Mouse (Mus musculus): ENCODE data around the gene Des.

Gene Des

DNA sequence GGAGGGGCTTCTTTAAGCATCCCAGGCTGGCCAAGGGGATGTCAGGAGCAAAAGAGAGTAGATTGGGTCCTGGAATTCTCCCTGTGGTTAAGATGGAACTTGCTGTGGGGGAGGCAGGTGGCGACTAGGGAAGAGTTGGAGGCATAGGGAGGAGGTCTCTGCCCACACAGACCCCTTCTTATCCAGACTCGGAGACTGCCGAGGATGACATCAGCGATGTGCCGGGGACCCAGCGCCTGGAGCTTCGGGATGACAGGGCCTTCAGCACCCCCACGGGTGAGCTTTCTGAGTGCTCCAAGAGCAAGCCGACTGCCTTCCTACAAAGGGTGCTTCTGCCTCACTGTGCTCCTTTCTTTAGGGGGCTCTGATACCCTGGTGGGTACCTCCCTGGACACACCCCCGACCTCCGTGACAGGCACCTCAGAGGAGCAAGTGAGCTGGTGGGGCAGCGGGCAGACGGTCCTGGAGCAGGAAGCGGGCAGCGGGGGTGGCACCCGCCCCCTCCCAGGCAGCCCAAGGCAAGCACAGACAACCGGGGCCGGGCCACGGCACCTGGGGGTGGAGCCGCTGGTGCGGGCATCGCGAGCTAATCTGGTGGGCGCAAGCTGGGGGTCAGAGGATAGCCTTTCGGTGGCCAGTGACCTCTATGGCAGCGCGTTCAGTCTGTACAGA is 24.5 kb downstream of the Des start:
- DNase-seq (ENCODE audit: low spot score in 2 of 2) = no peak

- DNase-seq (ENCODE audit: low spot score in 2 of 2) = no peak
These were observed 25.1 kb downstream of the Des start for GRCm38 (mm10) chr1:75385142-75385730.

DNA sequence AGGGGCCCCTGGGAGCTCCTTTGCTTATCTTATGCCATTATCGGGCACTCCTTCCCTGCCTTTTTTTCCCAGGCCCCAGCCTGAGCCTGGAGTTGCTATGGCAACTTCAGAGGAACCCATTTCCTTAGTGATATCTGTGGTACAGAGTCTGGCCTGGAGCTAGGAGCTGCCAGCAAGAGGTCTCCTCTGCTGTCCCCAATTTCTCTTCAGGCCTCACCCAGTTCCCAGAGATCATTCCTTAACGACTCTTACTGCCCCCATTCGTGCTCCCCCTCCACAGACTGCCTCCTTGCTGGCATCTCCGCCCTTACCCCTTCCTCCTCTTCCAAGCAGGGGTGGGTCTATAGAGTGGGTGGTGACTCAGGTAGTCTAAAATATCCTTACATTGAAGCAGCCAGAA is 26.0 kb downstream of the Des start:
- DNase-seq (ENCODE audit: low spot score in 2 of 2) = no peak

- no peak for DNase-seq (ENCODE audit: low spot score in 2 of 2)
These were observed 27.4 kb downstream of the Des start for GRCm38 (mm10) chr1:75387469-75387928.

GRCm38 (mm10) chr1:75387929-75388897 is 28.1 kb downstream of the Des start:
- no peak for DNase-seq (ENCODE audit: low spot score in 2 of 2)

GRCm38 (mm10) chr1:75388898-75389515 is 28.9 kb downstream of the Des start:
- DNase-seq (ENCODE audit: low spot score in 2 of 2) = no peak

DNA sequence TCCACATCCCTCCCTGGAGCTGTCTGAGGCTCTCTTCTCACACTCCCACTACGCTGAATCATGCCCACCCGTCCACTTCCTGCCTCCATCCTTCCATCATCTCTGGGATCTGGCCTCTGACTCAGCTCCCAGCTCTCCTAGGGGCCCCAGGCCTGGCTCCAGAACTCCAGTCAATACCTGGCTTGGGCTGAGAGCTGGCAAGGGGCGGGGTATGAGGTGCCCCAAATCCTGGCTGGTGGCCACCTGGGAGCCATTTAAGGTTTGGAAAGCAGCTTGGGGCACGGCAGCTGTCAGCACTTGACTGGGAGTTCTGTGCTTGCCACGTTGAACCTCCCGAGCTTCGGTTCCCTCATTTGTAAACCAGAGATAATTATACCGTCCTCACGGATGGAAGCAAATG is 33.0 kb downstream of the Des start:
- DNase-seq (ENCODE audit: low spot score in 2 of 2) = no peak

DNA sequence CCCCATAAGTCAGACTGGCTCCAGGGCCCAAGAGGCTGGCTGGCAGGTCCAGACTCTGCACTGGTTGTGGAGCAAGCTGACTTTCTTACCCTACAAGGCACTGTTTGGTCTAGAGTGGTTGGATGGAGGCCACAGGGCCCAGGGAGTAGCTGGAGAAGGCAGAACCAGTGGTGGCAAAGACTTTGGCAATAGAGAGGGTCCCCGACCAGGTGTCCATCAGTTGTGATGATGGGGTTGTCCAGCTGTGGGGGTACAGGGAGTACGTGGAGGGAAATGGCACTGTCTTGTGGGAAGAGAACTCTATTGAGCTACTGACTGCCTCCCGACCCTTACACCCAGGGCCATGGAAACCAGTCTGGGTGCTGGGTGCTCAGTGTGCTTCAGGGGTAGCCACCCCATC is 33.7 kb downstream of the Des start:
- DNase-seq (ENCODE audit: low spot score in 2 of 2) = no peak

- DNase-seq (ENCODE audit: low spot score in 2 of 2) = peak; percentile 27 to 28
These were observed 38.8 kb downstream of the Des start for GRCm38 (mm10) chr1:75398761-75399402.

DNA sequence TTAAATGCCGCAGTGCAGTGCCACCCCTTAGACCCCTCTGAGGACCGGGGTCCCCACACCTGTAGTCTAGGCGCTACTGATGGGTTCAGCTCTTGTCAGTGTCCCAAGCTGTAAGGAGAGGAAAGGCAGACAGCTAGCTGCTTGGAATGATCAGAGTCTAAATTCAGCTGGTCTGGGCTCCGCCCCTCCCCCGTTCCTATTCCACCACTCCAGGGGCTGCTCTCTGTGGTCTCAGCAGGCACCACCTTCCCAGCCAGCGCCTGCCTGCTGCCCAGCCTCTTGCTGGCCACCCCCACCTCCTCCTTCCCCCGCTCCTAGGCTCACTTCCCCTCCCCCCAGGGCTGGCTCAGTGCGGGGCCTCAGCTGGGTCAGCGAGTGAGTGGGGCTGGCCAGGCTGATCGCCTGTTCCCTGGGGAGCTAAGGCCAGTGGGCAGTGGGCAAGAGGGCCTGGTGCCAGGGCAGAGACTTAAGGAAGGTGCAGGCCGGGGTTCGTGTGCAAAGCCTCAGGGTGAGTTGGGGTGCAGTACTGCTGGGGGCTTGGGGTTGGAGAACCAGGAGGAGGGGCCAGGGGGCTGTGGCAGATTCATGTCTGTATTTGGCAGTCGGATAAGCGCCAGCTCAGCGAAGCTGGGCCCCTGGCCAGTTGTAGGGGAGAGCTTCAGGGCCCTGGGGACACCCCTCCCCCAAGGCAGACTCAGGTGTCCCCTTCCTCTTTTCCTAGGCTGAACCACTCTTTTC is 39.8 kb downstream of the Des start:
- DNase-seq (ENCODE audit: low spot score in 2 of 2) = no peak

DNA sequence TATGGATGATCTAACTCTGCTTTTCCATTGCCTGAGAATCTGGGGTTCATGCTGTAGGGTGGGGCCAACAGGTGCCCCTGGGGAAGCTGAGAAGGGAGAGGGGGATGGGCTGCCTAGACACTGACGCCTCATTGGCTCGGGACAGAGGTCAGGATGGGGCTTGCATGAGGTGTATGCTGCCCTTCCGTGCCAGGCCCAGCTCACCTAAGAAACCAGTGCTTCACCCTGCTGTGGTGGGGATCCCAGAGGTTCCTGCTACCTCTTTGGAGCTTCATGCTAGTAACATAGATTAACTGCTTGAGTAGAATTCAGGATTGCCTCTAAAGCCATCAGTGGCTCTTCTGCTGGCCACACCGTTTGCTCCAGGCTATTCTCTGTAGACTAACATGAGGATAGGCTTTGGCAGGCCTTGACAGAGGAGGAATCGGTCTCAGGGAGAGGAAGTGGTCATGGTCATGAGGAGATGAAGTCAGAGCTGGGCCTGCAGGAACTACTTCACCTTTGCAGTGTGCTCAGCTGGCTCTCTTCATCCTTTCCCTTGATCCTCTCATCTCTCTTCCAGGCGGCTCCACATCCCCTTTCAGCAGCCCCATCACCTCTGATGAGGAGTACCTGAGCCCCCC is 40.5 kb downstream of the Des start:
- no peak for DNase-seq (ENCODE audit: low spot score in 2 of 2)

GRCm38 (mm10) chr1:75405547-75405946 is 45.4 kb downstream of the Des start:
- no peak for DNase-seq (ENCODE audit: low spot score in 2 of 2)

GRCm38 (mm10) chr1:75406173-75406572 is 46.0 kb downstream of the Des start:
- no peak for DNase-seq (ENCODE audit: low spot score in 2 of 2)

DNA sequence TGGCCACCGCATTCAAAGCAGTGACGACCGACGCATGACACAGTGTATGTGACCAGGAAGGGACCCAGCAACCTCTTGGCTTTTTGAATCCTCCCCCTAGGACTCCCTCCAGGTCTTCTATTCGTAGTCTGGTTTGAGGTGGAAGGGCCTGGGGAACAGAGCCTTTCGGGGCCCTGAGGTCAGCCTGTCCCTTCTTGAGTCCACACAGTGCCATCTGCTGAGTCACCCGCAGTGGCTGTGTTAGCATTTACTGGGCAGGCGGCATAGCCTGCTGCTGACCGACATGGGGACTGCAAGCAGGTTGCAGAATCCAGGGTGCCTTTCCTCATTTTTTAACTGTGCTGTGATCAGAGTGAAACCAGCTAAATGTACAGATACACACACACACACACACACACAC is 46.9 kb downstream of the Des start:
- DNase-seq (ENCODE audit: low spot score in 2 of 2) = no peak

DNA sequence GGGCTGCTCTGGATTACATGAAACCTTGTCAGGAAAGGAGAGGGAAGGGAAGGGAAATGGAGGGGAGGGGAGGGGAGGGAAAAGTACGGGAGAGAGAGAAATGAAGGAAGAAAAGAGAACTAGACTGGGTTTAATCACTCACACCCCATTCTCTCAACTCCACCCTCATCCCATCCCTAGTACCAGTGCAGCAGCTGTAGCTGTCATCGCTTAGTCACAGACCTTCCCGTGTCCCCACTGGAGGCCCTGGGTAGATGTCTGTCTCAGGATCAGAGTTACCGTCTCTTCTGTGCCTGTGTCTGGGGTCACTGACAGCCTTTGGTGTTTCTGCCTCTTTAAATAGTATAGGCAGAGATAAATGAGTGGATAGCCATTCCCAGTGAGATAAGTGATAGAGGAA is 48.1 kb downstream of the Des start:
- no peak for DNase-seq (ENCODE audit: low spot score in 2 of 2)

DNA sequence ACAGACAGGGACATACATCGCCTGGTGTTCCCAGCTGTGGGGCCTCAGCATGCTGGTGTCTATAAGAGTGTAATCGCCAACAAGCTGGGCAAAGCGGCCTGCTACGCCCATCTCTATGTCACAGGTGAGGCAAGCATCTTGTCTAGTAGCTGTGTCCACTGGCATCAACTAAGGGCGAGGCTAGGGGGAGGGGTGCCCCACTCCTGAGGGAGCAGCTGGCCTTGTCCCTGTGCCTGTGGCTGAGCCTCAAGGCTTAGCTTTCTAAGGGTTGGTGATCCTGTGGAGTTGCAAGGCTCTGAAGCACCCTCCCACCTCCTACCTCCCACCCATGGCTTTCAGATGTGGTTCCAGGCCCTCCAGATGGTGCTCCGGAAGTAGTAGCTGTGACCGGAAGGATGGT is 49.8 kb downstream of the Des start:
- no peak for DNase-seq (ENCODE audit: low spot score in 2 of 2)

- no peak for DNase-seq (ENCODE audit: low spot score in 2 of 2)
These were observed 52.1 kb downstream of the Des start for GRCm38 (mm10) chr1:75412196-75412595.

GRCm38 (mm10) chr1:75413749-75414148 is 53.6 kb downstream of the Des start:
- no peak for DNase-seq (ENCODE audit: low spot score in 2 of 2)
